Mouse (Mus musculus): ENCODE measurements at regions not wholly inside any gene's neighbourhood (a gene's known extent, or its start where the extent isn't known, plus 50 kb on each side); places are given as distances from the start of the nearest gene placed in this dataset.
"Not testable (repeated sequence)": the region's sequence is repeated elsewhere in the genome, so short reads cannot be mapped to it uniquely, and the experiment has no call there.

GRCm38 (mm10) chr5:129361527-129361926 is 139.5 kb upstream of the Sfswap start:
- no peak for ATAC-seq
- H3K9me3 ChIP-seq, result no peaks in the 10 kb centered on the region
- no peaks in the 10 kb centered on the region for H3K27me3 ChIP-seq
- H3K36me3 ChIP-seq, result no peaks in the 10 kb centered on the region
- H3K27ac ChIP-seq, result no peak overlapping the region
- WGBS, result 78% methylated on average over 2 of the region's 2 CpGs
- peaks cover 14% of the 10 kb centered on the region for H3K4me1 ChIP-seq (replicated peaks)
- H3K9ac ChIP-seq (replicated peaks), result no peak overlapping the region
- no peak overlapping the region for H3K4me3 ChIP-seq (replicated peaks)
- no peak overlapping the region for H3K4me2 ChIP-seq (replicated peaks)

GRCm38 (mm10) chr5:129363189-129363588 is 137.8 kb upstream of the Sfswap start:
- H3K4me1 ChIP-seq (replicated peaks), result peaks cover 14% of the 10 kb centered on the region
- H3K9ac ChIP-seq (replicated peaks), result no peak overlapping the region
- H3K27me3 ChIP-seq, result no peaks in the 10 kb centered on the region
- H3K4me3 ChIP-seq (replicated peaks), result no peak overlapping the region
- H3K9me3 ChIP-seq, result no peaks in the 10 kb centered on the region
- H3K27ac ChIP-seq, result peak overlapping the region; percentile 30; the same call in 1 of the 2 replicates
- no peaks in the 10 kb centered on the region for H3K36me3 ChIP-seq
- 63% methylated on average over 10 of the region's 10 CpGs for WGBS
- H3K4me2 ChIP-seq (replicated peaks), result no peak overlapping the region
- ATAC-seq, result 0 out of 2 replicates have a peak, but pooled peaks have one; percentile 55

DNA sequence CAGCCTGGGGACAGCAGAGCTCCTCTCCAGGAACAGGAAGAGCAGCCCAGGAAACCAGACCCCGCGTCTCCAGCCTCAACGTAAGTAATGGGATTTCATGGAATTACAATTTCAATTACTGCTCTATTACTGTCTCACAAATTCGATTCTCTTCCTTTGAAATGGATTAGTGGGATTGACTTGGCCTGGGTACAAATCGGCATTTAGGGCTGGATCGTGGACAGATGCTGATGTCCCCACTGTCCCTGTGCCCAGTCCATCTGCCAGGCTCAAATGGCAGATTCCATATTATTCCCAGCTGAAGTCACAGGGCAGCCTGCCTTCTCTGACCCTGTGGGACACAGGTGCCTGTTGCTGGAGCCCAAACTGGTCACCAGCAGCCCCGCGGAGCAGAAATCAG is 136.0 kb upstream of the Sfswap start:
- WGBS, result 63% methylated on average over 8 of the region's 8 CpGs
- Histone ChIP-seq H3K27me3 (no peaks in the 10 kb centered on the region), H3K9ac (replicated peaks) (no peak overlapping the region), H3K4me1 (replicated peaks) (peaks cover 14% of the 10 kb centered on the region), H3K27ac (no peak overlapping the region), H3K36me3 (no peaks in the 10 kb centered on the region), H3K4me3 (replicated peaks) (no peak overlapping the region), H3K4me2 (replicated peaks) (no peak overlapping the region), H3K9me3 (no peaks in the 10 kb centered on the region)
- ATAC-seq, result no peak

DNA sequence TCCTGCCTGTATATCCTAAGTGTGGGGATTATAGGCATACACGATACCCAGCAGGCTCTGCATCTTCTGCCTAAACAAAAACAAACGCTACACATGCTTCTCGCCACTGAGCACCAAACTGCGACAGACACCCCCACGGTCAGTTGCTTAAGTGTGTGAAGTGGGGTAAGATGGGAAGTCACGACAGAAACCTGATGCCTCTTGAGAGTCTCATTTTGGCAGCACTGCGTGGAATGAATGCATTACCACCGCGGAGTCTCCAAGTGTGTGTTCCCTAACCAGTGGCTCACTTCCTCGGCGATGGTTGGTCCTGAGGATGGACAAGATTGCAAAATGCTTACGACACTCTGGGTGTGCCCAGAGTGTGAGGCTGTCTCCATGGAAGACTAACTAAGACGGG is 133.8 kb upstream of the Sfswap start:
- Histone ChIP-seq H3K27me3 (no peaks in the 10 kb centered on the region), H3K4me1 (replicated peaks) (peaks cover 14% of the 10 kb centered on the region), H3K36me3 (no peaks in the 10 kb centered on the region), H3K27ac (no peak overlapping the region), H3K9me3 (0 out of 2 replicates have a peak, but pooled peaks cover 4% of the 10 kb centered on the region), H3K4me2 (replicated peaks) (no peak overlapping the region), H3K4me3 (replicated peaks) (no peak overlapping the region), H3K9ac (replicated peaks) (no peak overlapping the region)
- WGBS, result 78% methylated on average over 13 of the region's 13 CpGs
- ATAC-seq, result no peak

DNA sequence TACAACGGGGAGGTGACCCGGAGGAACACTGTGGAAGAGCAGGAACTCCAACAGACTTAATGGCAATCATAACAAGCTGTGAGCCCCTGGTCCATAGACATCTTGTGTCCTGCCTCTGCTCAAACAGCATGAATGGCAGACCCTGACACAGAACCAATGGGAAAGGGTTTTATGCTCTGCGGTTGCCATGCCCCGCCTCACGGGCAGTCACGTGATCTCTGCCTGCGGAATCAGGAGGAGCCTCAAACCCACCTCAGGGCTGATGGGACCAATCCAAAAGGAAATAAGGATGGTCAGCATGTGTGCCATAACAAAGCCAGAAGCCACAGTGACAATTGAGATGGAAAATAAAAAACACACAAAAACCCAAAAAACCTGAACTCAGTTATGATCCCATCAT is 120.2 kb upstream of the Sfswap start:
- Histone ChIP-seq H3K4me2 (replicated peaks) (no peak overlapping the region), H3K9me3 (0 out of 2 replicates have a peak, but pooled peaks cover 3% of the 10 kb centered on the region), H3K4me1 (replicated peaks) (no peaks in the 10 kb centered on the region), H3K27me3 (no peaks in the 10 kb centered on the region), H3K36me3 (no peaks in the 10 kb centered on the region), H3K9ac (replicated peaks) (no peak overlapping the region), H3K4me3 (replicated peaks) (no peak overlapping the region), H3K27ac (no peak overlapping the region)
- no peak for ATAC-seq
- WGBS, result 96% methylated on average over 7 of the region's 7 CpGs

- Histone ChIP-seq H3K9me3 (no peaks in the 10 kb centered on the region), H3K4me3 (replicated peaks) (no peak overlapping the region), H3K36me3 (no peaks in the 10 kb centered on the region), H3K4me2 (replicated peaks) (no peak overlapping the region), H3K4me1 (replicated peaks) (no peaks in the 10 kb centered on the region), H3K27me3 (0 out of 2 replicates have a peak, but pooled peaks cover 7% of the 10 kb centered on the region), H3K9ac (replicated peaks) (no peak overlapping the region), H3K27ac (no peak overlapping the region)
- WGBS, result 94% methylated on average over 8 of the region's 8 CpGs
- ATAC-seq, result no peak
Observed at GRCm38 (mm10) chr5:129384976-129385375, 116.0 kb upstream of the Sfswap start.

GRCm38 (mm10) chr5:129385965-129386643 is 114.9 kb upstream of the Sfswap start:
- H3K9me3 ChIP-seq; H3K4me3 ChIP-seq (replicated peaks); H3K27ac ChIP-seq; H3K27me3 ChIP-seq; H3K4me2 ChIP-seq (replicated peaks); H3K36me3 ChIP-seq; H3K4me1 ChIP-seq (replicated peaks); H3K9ac ChIP-seq (replicated peaks): not testable (repeated sequence)
- WGBS, result 54% methylated on average over 2 of the region's 7 CpGs
- ATAC-seq, result peak; percentile 93

- ATAC-seq, result peak; percentile 93
- WGBS, result no CpG with 5 or more reads among the region's 8 CpGs
Observed at GRCm38 (mm10) chr5:129386671-129387070, 114.3 kb upstream of the Sfswap start.

DNA sequence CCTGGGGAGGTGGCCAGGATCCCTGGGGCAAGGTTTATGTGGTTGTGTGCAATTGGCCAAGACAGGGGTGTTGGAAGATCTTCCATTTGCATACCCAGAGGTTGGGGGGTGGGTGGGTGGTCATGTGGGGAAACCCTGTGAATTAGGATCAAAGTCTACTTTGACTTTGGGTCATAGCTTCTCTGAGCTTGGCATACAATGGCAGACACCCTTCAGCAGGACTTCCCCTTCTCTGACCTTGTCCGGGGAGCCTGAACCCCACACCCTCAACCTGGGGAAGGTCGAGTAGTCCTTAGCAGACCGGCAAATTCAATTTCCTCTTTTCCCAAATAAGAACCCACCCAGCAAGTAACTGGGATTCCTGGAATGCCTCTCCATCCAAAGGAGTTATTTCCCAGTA is 113.7 kb upstream of the Sfswap start:
- Histone ChIP-seq H3K4me3 (replicated peaks) (no peak overlapping the region), H3K9ac (replicated peaks) (no peak overlapping the region), H3K27ac (no peak overlapping the region)

More at GRCm38 (mm10) chr5:129386671-129387070, 114.3 kb upstream of the Sfswap start:
- not testable (repeated sequence) for H3K9me3 ChIP-seq; H3K9ac ChIP-seq (replicated peaks); H3K27ac ChIP-seq; H3K4me2 ChIP-seq (replicated peaks); H3K4me1 ChIP-seq (replicated peaks); H3K27me3 ChIP-seq; H3K36me3 ChIP-seq; H3K4me3 ChIP-seq (replicated peaks)

GRCm38 (mm10) chr5:129390921-129391371 is 110.1 kb upstream of the Sfswap start:
- Histone ChIP-seq H3K36me3 (no peaks in the 10 kb centered on the region), H3K27ac (no peak overlapping the region), H3K4me1 (replicated peaks) (no peaks in the 10 kb centered on the region), H3K4me2 (replicated peaks) (no peak overlapping the region), H3K9ac (replicated peaks) (no peak overlapping the region), H3K9me3 (no peaks in the 10 kb centered on the region), H3K4me3 (replicated peaks) (no peak overlapping the region), H3K27me3 (0 out of 2 replicates have a peak, but pooled peaks cover 7% of the 10 kb centered on the region)
- 67% methylated on average over 4 of the region's 4 CpGs for WGBS
- no peak for ATAC-seq

More for the DNA sequence above, 113.7 kb upstream of the Sfswap start:
- 0 out of 2 replicates have a peak, but pooled peaks cover 7% of the 10 kb centered on the region for H3K27me3 ChIP-seq
- WGBS, result 88% methylated on average over 3 of the region's 3 CpGs
- H3K36me3 ChIP-seq, result no peaks in the 10 kb centered on the region
- H3K4me1 ChIP-seq (replicated peaks), result no peaks in the 10 kb centered on the region
- no peak overlapping the region for H3K4me2 ChIP-seq (replicated peaks)
- no peak for ATAC-seq
- no peaks in the 10 kb centered on the region for H3K9me3 ChIP-seq

DNA sequence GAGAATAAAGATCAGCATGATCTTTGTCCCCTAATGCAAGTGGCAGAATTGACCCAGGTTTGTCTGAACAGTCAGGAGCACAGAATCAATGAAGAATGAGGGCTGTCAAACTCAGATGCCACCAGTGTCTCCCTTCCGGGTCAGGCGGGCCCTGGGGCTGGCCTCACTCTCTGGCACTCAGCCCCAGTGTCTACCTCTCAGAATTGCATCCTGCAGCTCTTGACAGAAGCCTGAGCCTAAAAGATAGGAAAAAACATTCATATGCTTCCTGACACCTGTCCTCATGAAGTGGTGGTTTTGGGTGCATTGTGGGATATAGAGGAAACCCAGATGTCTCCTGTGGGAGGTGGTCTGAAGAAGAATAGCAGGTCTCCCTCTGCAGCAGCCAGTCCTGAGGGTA is 107.9 kb upstream of the Sfswap start:
- Histone ChIP-seq H3K4me2 (replicated peaks) (no peak overlapping the region), H3K4me3 (replicated peaks) (no peak overlapping the region), H3K27ac (no peak overlapping the region), H3K27me3 (0 out of 2 replicates have a peak, but pooled peaks cover 7% of the 10 kb centered on the region), H3K9ac (replicated peaks) (no peak overlapping the region), H3K9me3 (no peaks in the 10 kb centered on the region), H3K4me1 (replicated peaks) (no peaks in the 10 kb centered on the region), H3K36me3 (no peaks in the 10 kb centered on the region)
- 92% methylated on average over 2 of the region's 2 CpGs for WGBS
- ATAC-seq, result no peak

DNA sequence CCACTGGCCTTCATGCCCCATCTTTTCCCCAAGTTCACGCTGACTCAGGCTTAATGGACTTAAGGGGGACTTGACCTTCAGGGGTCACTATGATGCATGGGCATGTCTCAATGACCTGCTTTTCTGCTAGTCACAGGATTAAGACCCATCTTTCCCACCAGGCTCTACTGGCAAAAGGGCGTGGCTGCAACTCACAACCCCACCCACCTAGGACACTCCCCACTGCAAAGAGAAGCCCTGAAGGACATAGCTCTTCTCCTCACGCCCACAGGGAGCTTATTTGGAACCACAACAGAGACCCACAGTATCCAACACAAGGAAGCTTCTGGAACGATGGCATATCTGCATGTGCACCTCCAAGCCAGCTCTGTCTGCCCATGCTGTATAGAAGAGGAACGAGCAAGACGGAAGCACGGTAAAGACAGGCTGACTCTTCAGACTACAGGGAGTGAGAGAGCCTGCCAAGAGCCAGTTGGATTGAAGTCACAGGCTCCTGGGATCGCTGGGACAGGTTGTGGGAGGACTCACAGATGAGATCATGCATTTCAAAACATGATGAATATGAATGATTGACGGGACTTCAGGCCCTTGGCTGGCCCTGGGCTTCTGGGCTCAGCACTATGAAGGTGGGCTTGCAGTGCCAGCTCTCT is 107.3 kb upstream of the Sfswap start:
- H3K27ac ChIP-seq, result no peak overlapping the region
- 80% methylated on average over 9 of the region's 9 CpGs for WGBS
- no peaks in the 10 kb centered on the region for H3K4me1 ChIP-seq (replicated peaks)
- H3K36me3 ChIP-seq, result no peaks in the 10 kb centered on the region
- H3K9ac ChIP-seq (replicated peaks), result no peak overlapping the region
- no peak overlapping the region for H3K4me3 ChIP-seq (replicated peaks)
- H3K4me2 ChIP-seq (replicated peaks), result no peak overlapping the region
- ATAC-seq, result no peak
- no peaks in the 10 kb centered on the region for H3K9me3 ChIP-seq
- H3K27me3 ChIP-seq, result 0 out of 2 replicates have a peak, but pooled peaks cover 7% of the 10 kb centered on the region
